Mouse (Mus musculus) brain, embryonic 14.5 days (tissue): Measurements from ENCODE around the gene Als2.

Experiments
- CTCF ChIP-seq: fragments of 200-500 bp; IDR thresholded peaks from 2 replicates; pipeline ENCODE4 v1.5.1; 2012; ENCODE audit warnings: inconsistent platforms, mild to moderate bottlenecking, moderate library complexity, borderline replicate concordance; ENCODE audit not compliant: insufficient read depth, insufficient read length; ENCODE audit errors: extremely low read depth
- POLR2A ChIP-seq: fragments of 200-500 bp; IDR thresholded peaks from 2 replicates; pipeline ENCODE4 v1.6.1; 2012; ENCODE audit warnings: mild to moderate bottlenecking, inconsistent platforms, borderline replicate concordance; ENCODE audit not compliant: poor library complexity, insufficient read depth, insufficient read length, severe bottlenecking; ENCODE audit errors: extremely low read depth

DNA sequence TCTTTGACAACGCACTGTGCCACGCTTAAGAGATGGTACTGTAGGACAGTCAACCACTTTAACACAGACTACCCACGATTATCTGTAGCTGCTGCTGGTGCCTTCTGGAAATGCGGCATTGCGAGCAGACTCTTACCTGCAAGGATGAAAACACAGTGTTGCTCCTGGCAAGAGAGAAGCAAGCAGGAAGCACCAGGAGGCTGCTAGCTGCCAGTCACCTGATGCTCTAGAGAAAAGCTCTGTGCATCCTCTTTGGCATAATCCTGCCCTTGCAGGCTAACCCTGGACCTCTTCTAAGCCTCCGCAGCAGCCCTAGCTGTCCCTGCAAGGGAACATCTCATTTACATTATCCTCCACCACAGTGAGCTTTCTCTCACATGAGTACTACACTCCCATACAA, 75.6 kb downstream of the Als2 start:
- TF ChIP-seq CTCF = no peak
- TF ChIP-seq POLR2A = no peak
